Mouse (Mus musculus): ENCODE results near the gene Ache.
A peak's percentile ranks its signal among the peaks of the same experiment; 100 is the strongest.

Ache gene

GRCm38 (mm10) chr5:137295296-137295695 lies 8.0 kb downstream of the Ache start:
- DNase-seq (ENCODE audit: low spot score in 2 of 2), result no peak

GRCm38 (mm10) chr5:137295712-137296111 lies 8.4 kb downstream of the Ache start:
- no peak for DNase-seq (ENCODE audit: low spot score in 2 of 2)

GRCm38 (mm10) chr5:137297126-137297525 lies 9.8 kb downstream of the Ache start:
- DNase-seq (ENCODE audit: low spot score in 2 of 2), result no peak

- no peak for DNase-seq (ENCODE audit: low spot score in 2 of 2)
These were observed 11.9 kb downstream of the Ache start for GRCm38 (mm10) chr5:137299240-137299639.

GRCm38 (mm10) chr5:137301253-137301652 lies 13.9 kb downstream of the Ache start:
- DNase-seq (ENCODE audit: low spot score in 2 of 2), result no peak

- no peak for DNase-seq (ENCODE audit: low spot score in 2 of 2)
These were observed 16.3 kb downstream of the Ache start for GRCm38 (mm10) chr5:137303609-137304008.

GRCm38 (mm10) chr5:137304165-137304564 lies 16.8 kb downstream of the Ache start:
- no peak for DNase-seq (ENCODE audit: low spot score in 2 of 2)

GRCm38 (mm10) chr5:137304816-137305215 lies 17.5 kb downstream of the Ache start:
- DNase-seq (ENCODE audit: low spot score in 2 of 2), result no peak

- no peak for DNase-seq (ENCODE audit: low spot score in 2 of 2)
These were observed 18.5 kb downstream of the Ache start for GRCm38 (mm10) chr5:137305822-137306221.

- no peak for DNase-seq (ENCODE audit: low spot score in 2 of 2)
These were observed 19.2 kb downstream of the Ache start for GRCm38 (mm10) chr5:137306439-137307005.

GRCm38 (mm10) chr5:137307071-137307912 lies 20.0 kb downstream of the Ache start, which contains the start of gene Srrt:
TSS of gene Srrt (minus strand) at chr5:137307674.
- DNase-seq (ENCODE audit: low spot score in 2 of 2), result peak; percentile 89

- DNase-seq (ENCODE audit: low spot score in 2 of 2), result no peak
These were observed 21.0 kb downstream of the Ache start for GRCm38 (mm10) chr5:137308356-137308755.

- no peak for DNase-seq (ENCODE audit: low spot score in 2 of 2)
These were observed 26.3 kb downstream of the Ache start for GRCm38 (mm10) chr5:137313466-137314192.

GRCm38 (mm10) chr5:137314193-137315083 lies 27.1 kb downstream of the Ache start, which contains the start of gene Trip6:
TSS of gene Trip6 (minus strand) at chr5:137314404.
- DNase-seq (ENCODE audit: low spot score in 2 of 2), result no peak

- DNase-seq (ENCODE audit: low spot score in 2 of 2), result no peak
These were observed 28.0 kb downstream of the Ache start for GRCm38 (mm10) chr5:137315084-137315903.

- DNase-seq (ENCODE audit: low spot score in 2 of 2), result no peak
These were observed 30.0 kb downstream of the Ache start for GRCm38 (mm10) chr5:137317361-137317760.

- no peak for DNase-seq (ENCODE audit: low spot score in 2 of 2)
These were observed 31.3 kb downstream of the Ache start for GRCm38 (mm10) chr5:137318570-137318969.

GRCm38 (mm10) chr5:137320996-137321395 lies 33.7 kb downstream of the Ache start:
- DNase-seq (ENCODE audit: low spot score in 2 of 2), result no peak

- no peak for DNase-seq (ENCODE audit: low spot score in 2 of 2)
These were observed 43.6 kb downstream of the Ache start for GRCm38 (mm10) chr5:137330910-137331309.

- DNase-seq (ENCODE audit: low spot score in 2 of 2), result no peak
These were observed 45.7 kb downstream of the Ache start for GRCm38 (mm10) chr5:137332857-137333511.
